Mouse (Mus musculus) stomach, postnatal 0 days (tissue): ENCODE measurements around the gene Angptl1. TPM values are rescaled to one million over a fixed set of nuclear protein-coding genes. Genes with fewer than 3 reads are reported as not detected.
A peak's percentile ranks its signal among the peaks of the same experiment; 100 is the strongest.

ENCODE experiments used
- ATAC-seq: fragments of 200-750 bp; cut with Nextera tagmentation; 2 replicates; pipeline ENCODE4 v1.8.0; 2017; ENCODE audit not compliant: low FRiP score, low TSS enrichment
- DNase-seq: peaks from one replicate; pipeline ENCODE4 v3.0.0-alpha.2; 2016; ENCODE audit warnings: low spot score
- H3K27ac ChIP-seq: fragments of 300-500 bp; sonication (generic); replicated peaks from 2 replicates; pipeline ENCODE4 v1.5.1; 2014; ENCODE audit warnings: mild to moderate bottlenecking, control low read depth
- H3K27me3 ChIP-seq: fragments of 300-500 bp; sonication (generic); 2 replicates; pipeline ENCODE4 v1.6.1; 2014; ENCODE audit warnings: low read length; ENCODE audit not compliant: control insufficient read depth, insufficient read depth
- H3K36me3 ChIP-seq: fragments of 300-500 bp; sonication (generic); 2 replicates; pipeline ENCODE4 v1.6.1; 2014; ENCODE audit warnings: low read length, mixed read lengths; ENCODE audit not compliant: control insufficient read depth, insufficient read depth
- H3K4me1 ChIP-seq: fragments of 300-500 bp; sonication (generic); replicated peaks from 2 replicates; pipeline ENCODE4 v1.6.1; 2014; ENCODE audit warnings: antibody characterized with exemption; ENCODE audit not compliant: control insufficient read depth, insufficient read depth
- H3K4me2 ChIP-seq: fragments of 300-500 bp; sonication (generic); replicated peaks from 2 replicates; pipeline ENCODE4 v1.6.1; 2014; ENCODE audit warnings: low read depth, mild to moderate bottlenecking, control low read depth, moderate library complexity
- H3K4me3 ChIP-seq: fragments of 300-500 bp; sonication (generic); 2 replicates; pipeline ENCODE4 v1.5.1; 2014; ENCODE audit warnings: low read depth, low read length, control low read depth
- H3K9ac ChIP-seq: fragments of 300-500 bp; sonication (generic); 2 replicates; pipeline ENCODE4 v1.6.1; 2014; ENCODE audit warnings: mild to moderate bottlenecking, low read length, control low read depth, mixed read lengths
- H3K9me3 ChIP-seq: fragments of 300-500 bp; sonication (generic); 2 replicates; pipeline ENCODE4 v1.6.1; 2016; ENCODE audit warnings: low read length; ENCODE audit not compliant: control insufficient read depth
- CTCF ChIP-seq: IDR thresholded peaks from 2 replicates; pipeline ENCODE4 v1.5.1; 2016; ENCODE audit warnings: antibody characterized with exemption, low read depth, mild to moderate bottlenecking, moderate library complexity
- EP300 ChIP-seq: optimal IDR thresholded peaks from 2 replicates; pipeline ENCODE3; 2016; ENCODE audit warnings: antibody characterized with exemption
- WGBS: fragments of 180-500 bp; shearing (Covaris S2); extraction: QIAGEN DNeasy Blood & Tissue Kit; methylation state at CpG from one replicate; pipeline ENCODE4 v1.1.7; 2014; 5-methylcytosine and 5-hydroxymethylcytosine counted together
- polyA plus RNA-seq: library from polyadenylated mRNA; unstranded; fragments of >200 nt; fragmentation: Nextera tagmentation; extraction: Ambion mirVana; gene quantifications from 2 replicates; pipeline ENCODE4 v1.2.1, GENCODE M21; 2015

The Angptl1 gene
- polyA plus RNA-seq, 1 experiment from 2014 or later: 7.6 TPM

DNA sequence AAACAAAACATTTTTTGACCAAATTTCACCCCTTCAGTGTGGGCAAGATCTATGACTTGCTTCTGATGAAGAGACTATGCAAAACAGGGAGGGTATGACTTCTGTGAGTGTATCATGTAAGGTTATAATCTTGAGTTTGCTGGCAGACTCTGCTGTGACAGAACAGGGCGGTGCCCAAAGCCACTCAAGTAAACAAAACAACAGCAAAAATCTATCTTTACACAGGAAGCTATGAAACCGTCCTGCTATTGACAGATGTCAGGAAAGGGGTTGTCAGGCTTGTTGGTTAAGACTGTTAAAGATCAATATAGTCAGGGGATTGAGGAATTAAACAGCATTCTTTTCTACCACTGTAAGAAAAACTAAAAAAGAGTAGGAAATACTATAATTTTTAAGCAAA lies 67.3 kb downstream of the Angptl1 start:
- WGBS: 61% methylated on average over 2 of the region's 2 CpGs
- DNase-seq: no peak
- no peak overlapping the region for H3K9ac ChIP-seq
- H3K4me1 ChIP-seq: no peaks in the 10 kb centered on the region
- H3K4me3 ChIP-seq: no peak overlapping the region
- no peak overlapping the region for H3K4me2 ChIP-seq
- no peak overlapping the region for H3K27ac ChIP-seq
- ATAC-seq: no peak
- no peaks in the 10 kb centered on the region for H3K36me3 ChIP-seq
- H3K9me3 ChIP-seq: no peaks in the 10 kb centered on the region
- no peak for TF ChIP-seq CTCF
- no peaks in the 10 kb centered on the region for H3K27me3 ChIP-seq

DNA sequence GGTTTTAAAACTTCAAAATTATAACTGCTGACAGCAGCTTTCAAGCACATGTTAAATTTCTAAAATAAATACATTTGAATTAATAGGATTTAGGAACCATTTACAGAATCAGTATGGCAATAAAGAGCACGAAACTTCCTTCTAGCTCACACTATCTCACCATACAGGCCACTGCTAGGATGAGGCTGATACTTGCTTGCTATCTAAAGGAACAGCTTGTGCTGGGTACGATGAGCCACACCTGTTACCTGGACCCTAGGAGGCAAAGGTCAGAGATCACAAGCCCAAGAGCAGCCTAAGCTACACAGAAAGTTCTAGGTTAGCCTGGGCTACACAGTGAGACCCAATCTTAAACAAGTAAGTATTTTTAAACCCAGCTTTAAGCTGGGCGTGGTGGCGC lies 70.9 kb downstream of the Angptl1 start:
- Histone ChIP-seq H3K4me3 (no peak overlapping the region), H3K27ac (no peak overlapping the region), H3K36me3 (no peaks in the 10 kb centered on the region), H3K27me3 (no peaks in the 10 kb centered on the region), H3K9me3 (no peaks in the 10 kb centered on the region), H3K9ac (no peak overlapping the region), H3K4me1 (no peaks in the 10 kb centered on the region), H3K4me2 (no peak overlapping the region)
- no peak for ATAC-seq
- WGBS: 83% methylated on average over 4 of the region's 4 CpGs
- TF ChIP-seq EP300: no peak
- TF ChIP-seq CTCF: no peak
- no peak for DNase-seq

DNA sequence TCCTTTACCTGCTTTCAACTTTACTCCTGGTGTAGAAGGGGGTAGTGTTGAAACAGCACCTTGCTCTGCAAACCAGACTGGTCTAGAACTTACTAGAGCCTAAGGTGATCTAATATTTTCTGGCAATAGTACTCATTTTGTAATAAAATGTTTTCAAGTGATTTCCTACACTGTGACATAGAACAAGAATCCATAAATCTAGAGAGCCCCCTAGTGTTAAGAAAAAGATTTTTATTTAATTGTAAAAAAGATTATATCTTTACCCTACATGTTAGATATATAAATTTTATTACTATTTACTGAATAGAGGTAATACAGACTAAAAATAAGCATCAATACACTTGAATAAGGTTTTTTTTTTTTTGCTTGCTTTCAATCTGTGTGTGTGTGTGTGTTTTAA lies 71.5 kb downstream of the Angptl1 start:
- Histone ChIP-seq H3K27ac (no peak overlapping the region), H3K4me2 (no peak overlapping the region), H3K9ac (no peak overlapping the region), H3K4me1 (no peaks in the 10 kb centered on the region), H3K9me3 (no peaks in the 10 kb centered on the region), H3K27me3 (no peaks in the 10 kb centered on the region), H3K36me3 (no peaks in the 10 kb centered on the region), H3K4me3 (no peak overlapping the region)
- ATAC-seq (no peak), DNase-seq (no peak)
- TF ChIP-seq CTCF (peak; percentile 57), EP300 (no peak)

Other genes with a start within 250 kb of the Angptl1 start
- gene Tor3a, start 164.2 kb upstream of the Angptl1 start, polyA plus RNA-seq: 16.8 and 17.1 TPM in 2 replicates
- gene Fam20b, start 119.5 kb upstream of the Angptl1 start, polyA plus RNA-seq: 24.7 and 28.0 TPM in 2 replicates
- 38.7 and 41.3 TPM in 2 replicates for gene Ralgps2, start 101.1 kb downstream of the Angptl1 start, polyA plus RNA-seq